Mouse (Mus musculus): ENCODE measurements around the gene Tmem191c. TPM values are rescaled to one million over a fixed set of nuclear protein-coding genes. Genes with fewer than 3 reads are reported as not detected.

Gene Tmem191c
- polyA plus RNA-seq, 1 experiment, result 10.6 TPM

DNA sequence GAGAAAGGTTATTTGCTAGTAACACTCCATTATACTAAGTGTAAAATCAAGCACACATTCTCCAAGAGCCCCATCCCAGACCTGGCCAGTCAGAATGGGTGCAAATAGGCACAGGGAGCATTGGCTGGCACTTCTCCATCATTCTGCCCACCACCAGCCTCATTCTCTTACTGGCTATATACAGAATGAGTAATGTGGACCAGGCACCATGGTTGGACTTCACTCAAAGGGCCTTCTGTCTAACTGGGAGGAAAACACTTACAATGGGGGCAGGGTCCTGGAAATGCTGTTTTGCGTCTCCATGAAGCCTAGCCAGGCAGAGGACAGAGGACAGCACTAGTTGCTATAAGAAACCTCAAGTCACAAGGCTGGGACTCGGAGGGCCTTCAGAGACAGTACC is 50.2 kb downstream of the Tmem191c start:
- H3K4me3 ChIP-seq (ENCODE audit: low read depth, low read length), result no peak overlapping the region
- 95% methylated on average over 2 of the region's 2 CpGs for WGBS
- H3K27ac ChIP-seq (ENCODE audit: insufficient read depth, low read depth, low read length), result no peak overlapping the region
- H3K27me3 ChIP-seq (ENCODE audit: control insufficient read depth, insufficient read depth, low read length), result no peaks in the 10 kb centered on the region
- H3K36me3 ChIP-seq (ENCODE audit: control insufficient read depth, insufficient read depth, low read length), result peaks cover 27% of the 10 kb centered on the region
- no peaks in the 10 kb centered on the region for H3K4me1 ChIP-seq (ENCODE audit: control insufficient read depth, insufficient read depth, insufficient read length, low read length)
- TF ChIP-seq POLR2A (IDR thresholded peaks at IDR 0.05; ENCODE audit: low read depth, low read length) (no peak), CTCF (IDR thresholded peaks at IDR 0.05; ENCODE audit: extremely low read depth, insufficient read length, insufficient replicate concordance, low read depth, low read length) (no peak)

DNA sequence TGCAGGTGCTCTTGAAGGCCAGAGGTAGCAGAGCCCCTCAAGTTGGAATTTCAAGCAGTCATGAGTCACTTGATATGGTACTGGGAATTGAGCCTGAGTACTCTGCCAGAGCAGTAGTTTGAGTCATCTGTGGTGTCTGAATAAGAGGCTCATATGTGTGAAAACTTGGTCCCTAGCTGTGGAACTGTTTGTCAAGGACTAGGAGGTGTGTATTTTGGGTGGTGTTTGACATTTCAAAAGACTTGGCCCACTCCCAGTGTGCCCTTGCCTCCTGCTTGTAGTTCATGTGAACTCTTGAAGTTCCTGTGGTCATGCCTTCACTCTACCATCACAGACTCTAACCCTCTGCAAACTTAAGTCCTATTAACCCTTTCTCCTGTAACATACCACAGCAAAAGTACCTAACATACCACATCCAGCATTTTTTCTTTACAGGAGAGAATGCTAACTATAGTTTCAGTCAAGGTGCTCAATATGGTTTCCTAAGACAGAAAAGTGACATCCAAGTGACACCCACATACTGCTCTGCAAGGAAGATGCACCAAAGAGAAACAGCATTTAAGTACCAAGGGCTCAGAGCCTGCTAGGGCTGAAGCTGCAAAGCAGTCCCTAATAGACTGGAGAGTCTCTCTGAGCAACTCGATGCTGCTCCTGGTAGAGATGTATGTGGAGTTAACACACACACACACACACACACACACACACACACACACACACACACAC is 54.1 kb downstream of the Tmem191c start:
- no peak overlapping the region for H3K27ac ChIP-seq (ENCODE audit: insufficient read depth, low read depth, low read length)
- peaks cover 15% of the 10 kb centered on the region for H3K36me3 ChIP-seq (ENCODE audit: control insufficient read depth, insufficient read depth, low read length)
- no peaks in the 10 kb centered on the region for H3K4me1 ChIP-seq (ENCODE audit: control insufficient read depth, insufficient read depth, insufficient read length, low read length)
- 85% methylated on average over 1 of the region's 1 CpGs for WGBS
- no peaks in the 10 kb centered on the region for H3K27me3 ChIP-seq (ENCODE audit: control insufficient read depth, insufficient read depth, low read length)
- TF ChIP-seq POLR2A (IDR thresholded peaks at IDR 0.05; ENCODE audit: low read depth, low read length), result no peak
- TF ChIP-seq CTCF (IDR thresholded peaks at IDR 0.05; ENCODE audit: extremely low read depth, insufficient read length, insufficient replicate concordance, low read depth, low read length), result no peak
- H3K4me3 ChIP-seq (ENCODE audit: low read depth, low read length), result no peak overlapping the region

DNA sequence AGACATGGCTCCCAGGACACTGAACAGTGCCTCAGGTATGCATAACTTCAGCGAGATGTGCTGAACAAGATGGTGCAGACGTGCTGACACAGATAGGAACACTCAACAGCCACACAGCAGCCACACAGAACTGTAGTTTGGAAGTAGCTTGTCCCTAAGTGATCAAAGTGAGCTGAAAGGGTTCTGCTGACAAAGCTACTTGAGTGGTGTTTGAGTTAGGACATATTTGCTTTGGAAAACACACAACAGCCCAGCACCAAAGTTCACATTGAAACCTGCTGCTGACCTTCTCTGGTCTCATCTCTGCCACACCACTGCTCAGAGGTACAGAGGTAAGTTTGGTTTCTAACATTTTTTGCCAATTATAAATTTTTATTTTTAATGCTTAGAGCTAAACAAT is 55.2 kb downstream of the Tmem191c start, which contains the start of gene Serpind1:
TSS of gene Serpind1 (plus strand) at position 256 of the 400 bp plus-strand sequence.
- H3K4me1 ChIP-seq (ENCODE audit: control insufficient read depth, insufficient read depth, insufficient read length, low read length), result no peaks in the 10 kb centered on the region
- no peak within 1 kb of the TSS for H3K4me3 ChIP-seq (ENCODE audit: low read depth, low read length)
- TF ChIP-seq CTCF (IDR thresholded peaks at IDR 0.05; ENCODE audit: extremely low read depth, insufficient read length, insufficient replicate concordance, low read depth, low read length) (no peak), POLR2A (IDR thresholded peaks at IDR 0.05; ENCODE audit: low read depth, low read length) (no peak)
- H3K27me3 ChIP-seq (ENCODE audit: control insufficient read depth, insufficient read depth, low read length), result no peaks in the 10 kb centered on the region
- H3K27ac ChIP-seq (ENCODE audit: insufficient read depth, low read depth, low read length), result no peak within 1 kb of the TSS
- WGBS, result 72% methylated on average over 2 of the region's 2 CpGs
- peaks cover 6% of the 10 kb centered on the region for H3K36me3 ChIP-seq (ENCODE audit: control insufficient read depth, insufficient read depth, low read length)

DNA sequence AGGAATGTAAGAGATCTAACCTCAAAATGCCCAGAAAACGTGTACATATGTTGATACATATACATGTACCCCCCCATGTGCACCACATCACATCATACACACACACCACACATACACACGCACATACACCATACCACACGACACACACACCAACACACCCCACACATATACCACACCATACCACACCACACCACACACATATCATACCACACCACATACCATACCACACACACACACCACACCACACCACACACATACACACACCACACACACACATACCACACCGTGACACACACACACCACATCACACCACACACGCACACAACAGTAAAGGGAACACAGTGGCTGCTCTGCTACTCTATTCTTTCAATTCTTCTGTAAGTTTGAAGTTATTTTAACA is 56.0 kb downstream of the Tmem191c start:
- Histone ChIP-seq H3K4me1 (ENCODE audit: control insufficient read depth, insufficient read depth, insufficient read length, low read length) (no peaks in the 10 kb centered on the region), H3K36me3 (ENCODE audit: control insufficient read depth, insufficient read depth, low read length) (peaks cover 6% of the 10 kb centered on the region), H3K27ac (ENCODE audit: insufficient read depth, low read depth, low read length) (no peak overlapping the region), H3K4me3 (ENCODE audit: low read depth, low read length) (no peak overlapping the region), H3K27me3 (ENCODE audit: control insufficient read depth, insufficient read depth, low read length) (no peaks in the 10 kb centered on the region)
- TF ChIP-seq POLR2A (IDR thresholded peaks at IDR 0.05; ENCODE audit: low read depth, low read length), result no peak
- no peak for TF ChIP-seq CTCF (IDR thresholded peaks at IDR 0.05; ENCODE audit: extremely low read depth, insufficient read length, insufficient replicate concordance, low read depth, low read length)
- 95% methylated on average over 5 of the region's 5 CpGs for WGBS

Other genes starting within 250 kb of the Tmem191c start
- 0.37 and 0.60 TPM in 2 replicates for gene Ypel1, start 206.4 kb upstream of the Tmem191c start, polyA plus RNA-seq (2012; rRNA removed)
- gene Ppil2, start 164.8 kb upstream of the Tmem191c start, polyA plus RNA-seq (2012; rRNA removed), result 30.2 and 69.4 TPM in 2 replicates
- 3.4 and 9.1 TPM in 2 replicates for gene 2610318N02Rik, start 150.9 kb upstream of the Tmem191c start, polyA plus RNA-seq (2012; rRNA removed)
- gene Sdf2l1, start 143.7 kb upstream of the Tmem191c start, polyA plus RNA-seq (2012; rRNA removed), result 109 and 121 TPM in 2 replicates
- gene Ydjc, start 131.5 kb upstream of the Tmem191c start, polyA plus RNA-seq (2012; rRNA removed), result 44.4 and 69.7 TPM in 2 replicates
- gene Ccdc116, start 128.8 kb upstream of the Tmem191c start, polyA plus RNA-seq (2012; rRNA removed), result 7.1 and 17.2 TPM in 2 replicates
- gene Ube2l3, start 73.4 kb upstream of the Tmem191c start, polyA plus RNA-seq (2012; rRNA removed), result 24.3 and 62.7 TPM in 2 replicates
- gene Rimbp3, start 67.5 kb upstream of the Tmem191c start, polyA plus RNA-seq (2012; rRNA removed), result 0.04 and 0.15 TPM in 2 replicates
- gene Hic2, start 42.5 kb upstream of the Tmem191c start, polyA plus RNA-seq (2012; rRNA removed), result 1.7 and 1.8 TPM in 2 replicates
- gene Serpind1, start 55.3 kb downstream of the Tmem191c start, polyA plus RNA-seq (2012; rRNA removed), result 0.13 TPM in 1 of 2 replicates, not detected in the other
- gene Snap29, start 129.9 kb downstream of the Tmem191c start, polyA plus RNA-seq (2012; rRNA removed), result 3.8 and 7.5 TPM in 2 replicates
- gene Pi4ka, start 130.2 kb downstream of the Tmem191c start, polyA plus RNA-seq (2012; rRNA removed), result 19.2 and 56.9 TPM in 2 replicates
- gene Crkl, start 175.9 kb downstream of the Tmem191c start, polyA plus RNA-seq (2012; rRNA removed), result 33.5 and 47.3 TPM in 2 replicates
- gene Aifm3, start 213.5 kb downstream of the Tmem191c start, polyA plus RNA-seq (2012; rRNA removed), result 0.60 and 0.67 TPM in 2 replicates
- gene Lztr1, start 232.6 kb downstream of the Tmem191c start, polyA plus RNA-seq (2012; rRNA removed), result 130 and 197 TPM in 2 replicates

All from small intestine, adult 2 months (tissue).